Mouse (Mus musculus): ENCODE measurements around the gene Sh3gl1.

Gene Sh3gl1

DNA sequence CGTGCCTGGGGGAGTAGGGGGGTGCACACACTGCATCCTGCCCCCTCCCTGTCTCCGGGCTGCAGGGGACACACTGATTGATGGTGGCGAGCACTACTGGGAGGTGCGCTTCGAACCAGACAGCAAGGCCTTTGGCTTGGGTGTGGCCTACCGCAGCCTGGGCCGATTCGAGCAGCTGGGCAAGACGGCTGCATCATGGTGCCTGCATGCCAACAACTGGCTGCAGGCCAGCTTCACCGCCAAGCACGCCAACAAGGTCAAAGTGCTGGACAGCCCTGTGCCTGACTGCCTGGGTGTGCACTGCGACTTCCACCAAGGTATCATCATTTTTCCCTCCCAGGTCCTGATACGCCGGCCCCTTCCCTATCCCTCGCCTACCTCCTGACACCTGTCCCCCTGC is 40.4 kb downstream of the Sh3gl1 start:
- no peak for DNase-seq (ENCODE audit: low spot score)

DNA sequence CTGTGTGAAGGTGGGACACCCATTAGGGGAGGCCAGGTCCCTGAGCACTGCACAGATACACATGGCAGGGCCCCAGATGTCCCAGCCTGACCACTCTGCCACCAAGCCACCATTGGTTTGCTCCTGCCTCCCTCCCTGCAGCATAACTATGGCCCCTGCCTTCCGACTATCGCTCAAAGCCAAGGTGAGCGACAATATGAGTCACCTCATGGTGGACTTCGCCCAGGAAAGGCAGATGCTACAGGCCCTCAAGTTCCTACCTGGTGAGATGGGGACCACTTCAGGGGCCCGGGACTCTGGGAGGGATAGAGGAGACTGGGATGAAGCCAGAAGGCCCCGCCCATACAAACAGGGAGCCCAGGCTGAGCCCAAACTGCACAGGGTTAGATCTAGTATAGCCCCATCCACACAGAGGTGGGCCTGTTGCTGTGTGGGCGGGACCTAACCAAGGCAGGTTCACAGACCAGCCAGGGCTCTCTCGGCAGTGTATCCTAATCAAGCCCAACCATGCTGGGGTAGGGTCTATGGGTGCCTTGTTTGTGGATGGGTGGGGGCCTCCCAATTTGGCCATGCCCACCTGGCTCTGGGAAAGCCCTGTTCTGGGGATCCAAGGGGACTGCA is 46.0 kb downstream of the Sh3gl1 start:
- DNase-seq (ENCODE audit: low spot score), result no peak

DNA sequence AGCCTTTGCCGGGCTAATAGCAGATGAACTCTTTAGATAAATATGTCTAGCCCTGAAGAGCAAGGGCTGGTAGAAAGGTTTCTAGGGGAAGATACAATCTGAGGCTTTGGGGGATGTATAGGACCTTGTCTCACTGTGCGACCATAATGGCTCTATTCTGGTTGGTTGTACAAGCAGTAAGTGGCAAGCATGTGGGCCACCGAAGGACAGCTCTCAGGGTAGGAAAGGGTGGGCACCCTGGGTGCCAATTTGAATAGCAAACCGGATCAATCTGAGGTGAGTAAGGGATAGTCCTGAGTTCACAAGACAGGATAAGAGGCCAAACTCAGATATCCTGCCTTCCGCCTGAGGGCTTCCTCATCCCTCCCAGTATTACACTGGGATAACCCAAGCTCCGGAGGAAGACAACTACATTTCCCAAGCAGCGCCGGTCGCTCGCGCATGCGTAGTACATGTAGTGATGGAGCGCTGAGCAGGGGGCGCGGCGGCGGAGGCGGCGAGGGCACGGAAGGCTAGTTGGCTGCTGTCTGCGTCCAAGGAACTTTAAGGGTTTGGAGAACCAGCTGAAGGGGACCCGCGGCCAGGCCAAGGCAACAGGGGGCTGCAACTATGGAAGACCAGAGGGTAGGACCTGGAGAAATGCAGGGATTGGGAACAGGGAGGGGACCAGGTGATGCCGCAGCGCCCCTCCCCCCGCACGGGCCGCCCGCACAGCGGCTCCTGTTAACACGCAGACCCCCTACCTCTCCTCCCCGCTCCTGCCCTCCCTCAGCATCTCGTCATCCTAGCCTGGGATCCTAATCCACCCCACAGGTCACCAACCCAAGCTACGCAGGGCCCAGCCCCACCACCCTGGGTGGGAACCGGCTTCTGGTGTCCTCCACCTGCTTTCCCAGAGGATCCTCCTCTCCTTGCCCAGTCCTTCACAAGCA is 50.1 kb downstream of the Sh3gl1 start, which contains the start of gene Fsd1:
Fsd1 (plus strand) TSS at position 480 of the 932 bp plus-strand sequence.
- no peak for DNase-seq (ENCODE audit: low spot score)

DNA sequence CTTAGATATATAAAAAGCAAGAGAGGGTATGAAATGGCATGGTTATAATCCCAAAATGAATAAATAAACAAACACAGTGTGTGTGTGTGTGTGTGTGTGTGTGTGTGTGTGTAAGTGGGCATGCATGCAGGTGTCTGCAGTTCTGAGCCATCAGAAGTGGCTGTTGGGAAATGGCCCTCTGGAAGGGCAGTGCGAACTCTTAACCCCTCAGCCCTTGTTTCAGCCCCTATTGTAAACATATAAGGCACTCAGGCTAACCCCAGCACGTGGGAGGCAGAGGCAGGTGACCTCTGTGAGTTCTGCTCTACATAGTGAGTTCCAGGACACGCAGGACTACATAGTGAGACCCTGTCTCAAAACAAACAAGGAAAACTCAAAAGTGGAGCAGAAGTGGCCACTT is 59.1 kb downstream of the Sh3gl1 start:
- no peak for DNase-seq (ENCODE audit: low spot score)

DNA sequence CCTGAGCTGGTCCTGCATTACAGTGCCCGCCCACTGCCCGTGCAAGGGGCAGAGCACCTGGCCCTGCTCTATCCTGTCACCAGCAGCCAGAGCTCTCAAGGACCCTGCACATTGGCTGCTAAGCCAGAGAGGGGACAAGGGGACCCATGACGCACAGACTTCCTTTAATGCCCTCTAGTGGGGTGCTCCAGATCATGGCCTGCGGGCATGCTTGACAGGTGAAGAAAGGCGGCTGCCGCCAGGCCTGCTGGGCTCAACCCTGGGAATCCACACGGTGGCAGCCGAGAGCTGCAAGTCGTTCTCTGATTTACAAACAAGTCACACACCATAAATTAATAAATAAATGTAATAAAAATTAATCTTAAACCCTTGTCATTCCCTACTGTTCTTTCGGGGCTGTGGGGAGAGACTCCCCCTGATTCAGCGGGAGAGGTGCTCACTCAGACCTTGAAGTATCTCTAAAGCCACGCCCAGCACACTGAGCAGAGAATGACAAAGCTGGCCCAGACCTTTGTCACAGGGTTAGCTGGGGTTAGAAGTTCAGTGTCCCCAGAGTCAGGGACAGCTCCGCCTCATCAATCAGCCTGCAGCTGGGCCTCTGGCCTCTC is 60.1 kb downstream of the Sh3gl1 start:
- DNase-seq (ENCODE audit: low spot score), result no peak

DNA sequence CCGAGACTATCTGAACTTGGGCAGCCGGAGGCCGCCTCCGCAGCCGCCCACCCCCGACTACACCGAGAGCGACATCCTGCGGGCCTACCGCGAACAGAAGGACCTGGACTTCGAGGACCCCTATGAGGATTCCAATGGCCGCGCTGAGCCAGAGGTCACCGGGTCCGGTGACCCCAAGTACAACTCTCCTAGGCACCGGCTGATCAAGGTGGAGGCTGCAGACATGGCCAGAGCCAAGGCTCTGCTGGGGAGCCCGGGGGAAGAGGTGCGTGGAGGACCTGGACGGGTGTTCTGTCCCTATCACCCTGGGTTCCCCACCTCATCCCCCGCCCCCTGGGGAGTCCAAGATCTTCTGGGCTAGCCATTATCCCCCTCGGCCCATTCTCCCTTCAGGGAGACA is 65.0 kb downstream of the Sh3gl1 start:
- DNase-seq (ENCODE audit: low spot score), result no peak

DNA sequence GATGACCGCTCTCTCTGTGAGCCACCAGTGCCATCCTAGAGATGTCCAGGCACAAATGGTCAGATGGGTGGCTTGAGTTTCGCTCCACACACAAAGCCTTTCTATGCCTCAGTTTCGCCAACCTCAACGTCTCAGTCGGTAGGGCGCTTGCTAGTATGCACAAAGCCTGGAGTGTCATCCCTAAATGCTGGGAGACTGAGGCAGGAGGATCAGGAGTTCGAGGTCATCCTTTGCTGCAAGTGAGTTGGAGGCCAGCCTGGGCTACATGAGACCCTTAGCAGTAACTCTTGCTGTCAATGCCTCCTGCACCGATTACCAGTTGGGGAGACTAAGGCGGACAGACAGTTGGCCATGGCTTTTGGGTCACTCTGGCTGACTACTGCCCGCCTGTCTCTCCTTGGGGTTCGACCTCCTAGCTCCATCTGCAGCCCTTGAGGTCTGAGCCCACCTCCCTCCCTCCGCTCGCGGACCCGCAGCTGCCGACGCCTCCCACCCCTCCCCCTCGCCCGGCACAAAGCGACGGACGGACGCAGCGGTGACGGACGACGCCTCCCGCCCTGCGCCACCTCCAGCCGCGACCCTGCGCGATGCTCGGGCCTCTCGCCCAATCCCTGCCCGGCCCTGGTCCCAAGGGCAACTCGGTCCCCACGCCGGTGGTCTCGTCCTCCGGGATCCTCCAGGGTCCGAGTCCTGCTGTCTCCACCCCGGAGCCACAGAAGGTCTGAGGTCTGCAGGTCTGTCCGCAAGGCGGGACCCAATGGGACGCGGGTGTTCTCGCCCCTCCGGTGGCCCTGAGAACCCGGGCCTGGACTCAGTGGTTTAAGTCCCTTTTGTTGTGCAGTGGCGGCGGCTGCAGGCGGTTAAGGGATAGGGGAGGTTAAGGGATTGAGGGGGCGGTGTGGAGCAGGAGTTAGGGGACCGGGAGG is 66.2 kb downstream of the Sh3gl1 start, which contains the start of gene Shd:
Shd (plus strand) TSS at position 502 of the 926 bp plus-strand sequence.
- no peak for DNase-seq (ENCODE audit: low spot score)

DNA sequence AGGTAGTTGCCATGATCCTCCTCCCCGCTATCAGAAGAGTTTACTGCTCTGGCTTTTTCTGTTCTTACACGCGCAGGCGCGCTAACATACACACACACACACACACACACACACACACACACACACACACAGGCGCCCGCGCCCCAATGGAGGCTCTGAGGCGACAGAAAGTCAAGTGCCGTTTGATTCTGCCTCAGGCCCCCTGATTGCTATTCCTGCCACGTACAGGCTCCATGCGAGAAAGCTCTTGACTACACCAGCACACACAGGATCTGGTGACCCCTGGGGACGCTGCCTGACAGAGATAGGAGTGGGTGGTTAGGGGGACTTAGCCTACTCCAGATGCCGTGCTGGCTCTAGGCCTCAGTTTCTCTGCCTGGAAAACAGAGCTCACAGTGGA is 66.9 kb downstream of the Sh3gl1 start:
- no peak for DNase-seq (ENCODE audit: low spot score)

DNA sequence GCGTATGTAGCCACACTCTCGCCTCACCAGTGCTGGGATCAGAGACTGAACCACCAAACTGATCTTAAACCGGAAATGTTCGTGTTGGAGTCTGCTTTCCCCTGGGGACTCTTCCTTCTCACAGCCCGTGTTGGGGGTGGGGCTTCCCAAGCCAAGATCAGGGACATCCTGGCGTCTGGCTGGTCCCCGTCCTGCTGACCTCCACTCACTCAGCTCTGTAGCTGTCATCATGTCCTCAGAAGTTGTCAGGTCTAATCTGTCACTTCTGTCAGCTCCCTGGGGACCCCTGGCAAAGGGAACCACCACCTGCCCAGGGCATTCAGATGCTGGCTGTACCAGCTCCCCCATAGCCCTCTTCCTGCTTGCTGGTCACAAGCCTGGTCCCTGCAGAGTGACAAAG is 68.2 kb downstream of the Sh3gl1 start:
- no peak for DNase-seq (ENCODE audit: low spot score)

DNA sequence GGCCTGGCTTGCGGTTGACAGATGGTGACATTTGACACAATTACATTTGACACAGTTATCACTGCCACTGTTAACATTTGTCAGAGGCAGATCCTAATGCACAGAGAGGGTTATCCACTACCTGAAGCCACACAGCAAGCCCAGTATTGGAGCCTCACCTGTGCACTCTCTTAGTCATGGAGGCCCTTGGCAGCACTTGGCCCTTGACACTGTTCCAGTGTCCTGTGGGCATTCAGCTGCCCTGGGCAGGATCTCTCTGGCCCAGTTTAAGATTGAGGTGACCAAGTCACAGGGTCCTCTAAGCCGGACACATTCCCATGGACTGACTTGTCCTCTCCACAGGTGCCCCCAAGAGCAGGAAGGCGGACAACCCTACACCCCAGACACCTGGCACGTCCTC is 69.2 kb downstream of the Sh3gl1 start:
- DNase-seq (ENCODE audit: low spot score), result no peak

Measured in urinary bladder, postnatal 10 days (tissue).